Mouse (Mus musculus) embryonic facial prominence, embryonic 14.5 days (tissue): ENCODE measurements at regions not wholly inside any gene's neighbourhood (a gene's known extent, or its start where the extent isn't known, plus 50 kb on each side); places are given as distances from the start of the nearest gene placed in this dataset.

Experiments used
- ATAC-seq: fragments of 200-750 bp; cut with Nextera tagmentation; 2 replicates; pipeline ENCODE4 v1.8.0; 2017; ENCODE audit warnings: low read depth, moderate number of reproducible peaks, moderate TSS enrichment
- DNase-seq: peaks from one replicate; pipeline ENCODE4 v3.0.0-alpha.2; 2015; ENCODE audit warnings: low spot score
- H3K27ac ChIP-seq: fragments of 300-500 bp; sonication (generic); replicated peaks from 2 replicates; pipeline ENCODE4 v1.5.1; 2014; ENCODE audit warnings: low read depth, mild to moderate bottlenecking, low read length, moderate library complexity
- H3K27me3 ChIP-seq: fragments of 300-500 bp; sonication (generic); replicated peaks from 2 replicates; pipeline ENCODE4 v1.6.1; 2014; ENCODE audit warnings: low read length; ENCODE audit not compliant: control insufficient read depth, insufficient read depth
- H3K36me3 ChIP-seq: fragments of 300-500 bp; sonication (generic); 2 replicates; pipeline ENCODE4 v1.6.1; 2014; ENCODE audit warnings: low read length, mixed read lengths; ENCODE audit not compliant: control insufficient read depth, insufficient read depth
- H3K4me1 ChIP-seq: fragments of 300-500 bp; sonication (generic); 2 replicates; pipeline ENCODE4 v1.6.1; 2014; ENCODE audit warnings: antibody characterized with exemption, low read length; ENCODE audit not compliant: control insufficient read depth, insufficient read depth
- H3K4me2 ChIP-seq: fragments of 300-500 bp; sonication (generic); 2 replicates; pipeline ENCODE4 v1.6.1; 2014; ENCODE audit warnings: low read depth, mild to moderate bottlenecking, low read length, moderate library complexity, mixed read lengths
- H3K4me3 ChIP-seq: fragments of 300-500 bp; sonication (generic); 2 replicates; pipeline ENCODE4 v1.5.1; 2014; ENCODE audit warnings: low read depth, mild to moderate bottlenecking, low read length
- H3K9ac ChIP-seq: fragments of 300-500 bp; sonication (generic); 2 replicates; pipeline ENCODE4 v1.6.1; 2014; ENCODE audit warnings: low read depth, mild to moderate bottlenecking, low read length, moderate library complexity, mixed read lengths
- H3K9me3 ChIP-seq: fragments of 300-500 bp; sonication (generic); 2 replicates; pipeline ENCODE4 v1.6.1; 2016; ENCODE audit warnings: low read length; ENCODE audit not compliant: control insufficient read depth
- WGBS: fragments of 180-500 bp; shearing (Covaris S2); extraction: QIAGEN DNeasy Blood & Tissue Kit; methylation state at CpG from one replicate; pipeline ENCODE4 v1.1.7; 2014; 5-methylcytosine and 5-hydroxymethylcytosine counted together

DNA sequence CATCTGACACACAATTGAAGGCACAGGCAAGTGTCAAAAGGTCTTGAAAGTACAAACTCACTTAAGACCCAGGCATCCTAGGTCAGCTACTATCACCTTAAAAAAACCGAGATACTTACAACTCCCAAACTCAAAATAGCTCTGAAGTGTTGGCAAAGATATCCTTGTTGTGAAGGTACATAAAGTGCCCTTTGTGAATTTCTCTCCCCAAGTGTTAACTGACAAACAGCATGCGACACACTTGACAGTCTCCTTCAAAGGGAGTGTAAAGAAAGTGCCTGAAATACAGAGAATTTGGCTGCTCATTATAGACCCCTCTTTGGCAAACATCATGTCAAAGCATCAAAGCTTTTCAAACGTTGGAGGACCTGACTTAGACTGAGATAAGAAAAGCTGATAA lies 2634.2 kb downstream of the 9330182O14Rik start:
- Histone ChIP-seq H3K4me3 (no peak overlapping the region), H3K27me3 (no peaks in the 10 kb centered on the region), H3K9ac (no peak overlapping the region), H3K27ac (no peak overlapping the region), H3K36me3 (no peaks in the 10 kb centered on the region), H3K9me3 (no peaks in the 10 kb centered on the region), H3K4me1 (no peaks in the 10 kb centered on the region), H3K4me2 (no peak overlapping the region)
- 28% methylated on average over 3 of the region's 3 CpGs for WGBS
- ATAC-seq, result no peak
- DNase-seq, result no peak

DNA sequence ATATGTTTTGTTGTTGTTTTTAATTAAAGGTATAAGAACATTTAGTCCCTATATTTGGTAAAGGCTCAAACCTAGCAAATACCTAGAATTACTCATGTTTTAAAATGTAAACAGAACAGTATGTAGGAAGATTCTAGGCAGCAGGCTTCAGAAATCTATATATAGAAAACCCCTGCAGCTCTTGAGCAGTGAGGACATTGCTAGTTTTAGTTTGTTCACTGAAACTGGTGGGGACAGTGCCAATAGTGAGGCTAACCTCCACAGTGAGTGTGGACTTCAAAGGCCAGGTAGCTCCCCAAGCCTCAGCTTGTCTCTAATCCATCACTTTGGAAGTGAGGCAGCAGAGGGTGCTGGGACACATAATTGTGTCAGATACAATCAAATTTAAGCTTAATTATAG lies 2645.7 kb downstream of the 9330182O14Rik start:
- H3K27me3 ChIP-seq, result no peaks in the 10 kb centered on the region
- H3K4me1 ChIP-seq, result no peaks in the 10 kb centered on the region
- no peaks in the 10 kb centered on the region for H3K36me3 ChIP-seq
- no peak overlapping the region for H3K4me3 ChIP-seq
- no peak for ATAC-seq
- H3K9me3 ChIP-seq, result no peaks in the 10 kb centered on the region
- H3K4me2 ChIP-seq, result no peak overlapping the region
- H3K9ac ChIP-seq, result no peak overlapping the region
- DNase-seq, result no peak
- H3K27ac ChIP-seq, result no peak overlapping the region

DNA sequence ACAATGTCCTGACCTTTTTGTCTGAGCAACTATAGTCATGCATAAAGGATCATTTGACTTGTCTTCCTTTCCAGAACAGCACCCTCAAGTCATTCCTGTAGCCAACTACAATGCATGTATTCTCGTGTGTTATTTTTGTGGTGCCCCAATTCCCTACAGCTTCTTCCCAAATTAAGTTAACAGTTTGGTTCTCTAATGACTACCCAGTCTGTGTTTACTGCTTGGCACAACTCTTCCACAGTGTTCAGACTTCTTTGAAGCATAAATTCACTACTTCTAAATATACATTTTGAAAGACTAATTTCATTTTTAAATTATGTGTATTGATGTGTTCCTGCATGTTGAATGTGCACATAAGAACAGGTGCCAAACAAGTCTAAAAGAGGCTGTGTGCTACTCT lies 2667.1 kb downstream of the 9330182O14Rik start:
- Histone ChIP-seq H3K36me3 (no peaks in the 10 kb centered on the region), H3K27me3 (no peaks in the 10 kb centered on the region), H3K27ac (no peak overlapping the region), H3K4me1 (no peaks in the 10 kb centered on the region), H3K9me3 (no peaks in the 10 kb centered on the region), H3K4me3 (no peak overlapping the region), H3K9ac (no peak overlapping the region), H3K4me2 (no peak overlapping the region)
- 73% methylated on average over 1 of the region's 1 CpGs for WGBS
- no peak for DNase-seq
- no peak for ATAC-seq

GRCm38 (mm10) chr15:42810871-42811490 lies 2676.8 kb downstream of the 9330182O14Rik start:
- no peak overlapping the region for H3K4me2 ChIP-seq
- H3K27ac ChIP-seq, result no peak overlapping the region
- no peaks in the 10 kb centered on the region for H3K4me1 ChIP-seq
- H3K36me3 ChIP-seq, result no peaks in the 10 kb centered on the region
- ATAC-seq (no peak), DNase-seq (no peak)
- WGBS, result 95% methylated on average over 1 of the region's 1 CpGs
- no peak overlapping the region for H3K4me3 ChIP-seq
- no peak overlapping the region for H3K9ac ChIP-seq
- no peaks in the 10 kb centered on the region for H3K27me3 ChIP-seq
- no peaks in the 10 kb centered on the region for H3K9me3 ChIP-seq

GRCm38 (mm10) chr15:42815026-42815724 lies 2681.0 kb downstream of the 9330182O14Rik start:
- Histone ChIP-seq H3K27me3 (no peaks in the 10 kb centered on the region), H3K9me3 (no peaks in the 10 kb centered on the region), H3K9ac (no peak overlapping the region), H3K4me2 (no peak overlapping the region), H3K36me3 (no peaks in the 10 kb centered on the region), H3K4me1 (no peaks in the 10 kb centered on the region), H3K4me3 (no peak overlapping the region), H3K27ac (no peak overlapping the region)
- ATAC-seq (no peak), DNase-seq (no peak)
- WGBS, result 71% methylated on average over 4 of the region's 4 CpGs

- ATAC-seq (no peak), DNase-seq (no peak)
- Histone ChIP-seq H3K9ac (no peak overlapping the region), H3K36me3 (no peaks in the 10 kb centered on the region), H3K27me3 (no peaks in the 10 kb centered on the region), H3K4me3 (no peak overlapping the region), H3K27ac (no peak overlapping the region), H3K4me1 (no peaks in the 10 kb centered on the region), H3K4me2 (no peak overlapping the region), H3K9me3 (no peaks in the 10 kb centered on the region)
- 83% methylated on average over 1 of the region's 1 CpGs for WGBS
Measured at GRCm38 (mm10) chr15:42838839-42839238, 2704.7 kb downstream of the 9330182O14Rik start.

DNA sequence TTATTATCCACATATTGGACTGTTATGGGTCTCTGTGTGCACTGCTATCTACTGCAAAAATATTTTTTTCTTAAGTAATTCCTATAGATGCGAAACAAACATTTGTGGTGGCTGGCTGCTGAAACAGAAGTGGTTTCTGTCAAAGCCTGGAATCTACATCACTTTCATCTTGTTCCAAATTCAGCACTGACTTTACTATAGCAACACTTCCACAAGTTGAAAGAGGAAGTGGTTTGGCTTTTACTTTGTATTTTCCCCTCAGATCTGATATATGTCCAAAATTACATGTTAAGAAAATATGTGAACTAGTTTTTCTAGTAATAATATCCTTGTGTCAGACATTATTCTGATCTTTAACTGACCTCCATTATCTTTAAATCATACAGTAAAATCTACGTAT lies 2715.8 kb downstream of the 9330182O14Rik start:
- H3K27me3 ChIP-seq, result no peaks in the 10 kb centered on the region
- DNase-seq, result peak; percentile 34
- 71% methylated on average over 2 of the region's 2 CpGs for WGBS
- no peaks in the 10 kb centered on the region for H3K4me1 ChIP-seq
- ATAC-seq, result no peak
- H3K4me2 ChIP-seq, result no peak overlapping the region
- no peak overlapping the region for H3K9ac ChIP-seq
- no peak overlapping the region for H3K27ac ChIP-seq
- no peak overlapping the region for H3K4me3 ChIP-seq
- H3K9me3 ChIP-seq, result no peaks in the 10 kb centered on the region
- H3K36me3 ChIP-seq, result no peaks in the 10 kb centered on the region

GRCm38 (mm10) chr15:42872491-42872890 lies 2738.3 kb downstream of the 9330182O14Rik start:
- Histone ChIP-seq H3K27ac (no peak overlapping the region), H3K36me3 (no peaks in the 10 kb centered on the region), H3K9ac (no peak overlapping the region), H3K4me3 (no peak overlapping the region), H3K4me1 (no peaks in the 10 kb centered on the region), H3K27me3 (no peaks in the 10 kb centered on the region), H3K4me2 (no peak overlapping the region), H3K9me3 (no peaks in the 10 kb centered on the region)
- ATAC-seq (no peak), DNase-seq (no peak)
- 82% methylated on average over 2 of the region's 2 CpGs for whole genome bisulfite sequencing

GRCm38 (mm10) chr15:42894611-42895010 lies 2760.4 kb downstream of the 9330182O14Rik start:
- H3K9me3 ChIP-seq, result no peaks in the 10 kb centered on the region
- no peaks in the 10 kb centered on the region for H3K36me3 ChIP-seq
- H3K9ac ChIP-seq, result no peak overlapping the region
- no peak for ATAC-seq
- 86% methylated on average over 1 of the region's 1 CpGs for WGBS
- no peak overlapping the region for H3K4me2 ChIP-seq
- no peak overlapping the region for H3K27ac ChIP-seq
- no peaks in the 10 kb centered on the region; the same call in 1 of the 2 replicates for H3K4me1 ChIP-seq
- no peaks in the 10 kb centered on the region for H3K27me3 ChIP-seq
- H3K4me3 ChIP-seq, result no peak overlapping the region
- no peak for DNase-seq
